10 mouse cellular contexts compared by ENCODE assay signal in genomic region chr5:36960501-36960900, GRCm38 (mm10). TPM values are rescaled to one million over a fixed set of nuclear protein-coding genes. Genes with fewer than 3 reads are reported as not detected.
A peak's percentile ranks its signal among the peaks of the same experiment; 100 is the strongest.
DNase-seq lines count a peak whose midpoint lies in the region; ATAC-seq lines count a peak whose summit lies in the region.
"Had no signal": no experiment of that assay in that cellular context is flagged by ENCODE, and none has a peak within 500 bp of the region (broad histone marks: within the 10 kb centered on the region; RNA-seq: fewer than 3 reads in every experiment).

No protein-coding gene starts in this region.

- 0 out of 2 replicates have a peak, but pooled peaks have one; percentile 16 for ATAC-seq in heart, embryonic 13.5 days (ENCODE audit: extremely low read depth, insufficient number of reproducible peaks, low FRiP score, low TSS enrichment)
- ATAC-seq in forebrain, embryonic 16.5 days = peak; percentile 63
- ATAC-seq in midbrain, embryonic 13.5 days = peak; percentile 75
- no peak for ATAC-seq in inflammation-experienced regulatory T-cells, adult 6 months

- peaks cover 21% of the 10 kb centered on the region for H3K27me3 ChIP-seq in heart, embryonic 13.5 days (replicated peaks)
- no peaks in the 10 kb centered on the region for H3K27me3 ChIP-seq in forebrain, embryonic 16.5 days (replicated peaks; ENCODE audit: control insufficient read depth, insufficient read depth, low read length)
- H3K27me3 ChIP-seq in midbrain, embryonic 13.5 days = no peaks in the 10 kb centered on the region
- H3K27me3 ChIP-seq: limb, embryonic 13.5 days had no signal

- no peak overlapping the region; the same call in 1 of the 2 replicates for H3K9ac ChIP-seq in heart, embryonic 13.5 days
- no peak overlapping the region for H3K9ac ChIP-seq in forebrain, embryonic 16.5 days (replicated peaks; ENCODE audit: low read depth, low read length)
- no peak overlapping the region for H3K9ac ChIP-seq in midbrain, embryonic 13.5 days (replicated peaks)
- H3K9ac ChIP-seq: limb, embryonic 13.5 days had no signal

- 21% methylated on average over 5 of the region's 5 CpGs for WGBS in heart, embryonic 13.5 days
- 9% methylated on average over 5 of the region's 5 CpGs for WGBS in forebrain, embryonic 16.5 days
- 12% methylated on average over 5 of the region's 5 CpGs for WGBS in midbrain, embryonic 13.5 days

- intact Hi-C loops in heart, postnatal 14 days (cut with DNase I) = no loop called here

- no peak overlapping the region for H3K4me2 ChIP-seq in heart, embryonic 13.5 days
- no peak overlapping the region for H3K4me2 ChIP-seq in forebrain, embryonic 16.5 days (ENCODE audit: low read length)
- no peak overlapping the region for H3K4me2 ChIP-seq in midbrain, embryonic 13.5 days (replicated peaks)
- H3K4me2 ChIP-seq: limb, embryonic 13.5 days had no signal

- H3K27ac ChIP-seq in heart, embryonic 13.5 days (replicated peaks) = peak overlapping the region; percentile 80
- H3K27ac ChIP-seq in forebrain, embryonic 16.5 days (ENCODE audit: low read length) = 0 out of 2 replicates have a peak overlapping the region, but pooled peaks have one; percentile 20
- peak overlapping the region; percentile 14; the same call in 1 of the 2 replicates for H3K27ac ChIP-seq in midbrain, embryonic 13.5 days
- H3K27ac ChIP-seq: gastrocnemius, adult 2 months; limb, embryonic 13.5 days had no signal

- peaks cover 10% of the 10 kb centered on the region for H3K36me3 ChIP-seq in heart, embryonic 13.5 days
- no peaks in the 10 kb centered on the region for H3K36me3 ChIP-seq in forebrain, embryonic 16.5 days (ENCODE audit: control insufficient read depth, insufficient read depth)
- H3K36me3 ChIP-seq in midbrain, embryonic 13.5 days = peaks cover 4% of the 10 kb centered on the region; the same call in 1 of the 2 replicates

- no peaks in the 10 kb centered on the region for H3K9me3 ChIP-seq in heart, embryonic 13.5 days
- no peaks in the 10 kb centered on the region for H3K9me3 ChIP-seq in forebrain, embryonic 16.5 days (ENCODE audit: control insufficient read depth, low read length)
- H3K9me3 ChIP-seq in midbrain, embryonic 13.5 days = no peaks in the 10 kb centered on the region
- H3K9me3 ChIP-seq: limb, embryonic 13.5 days had no signal

- H3K4me3 ChIP-seq in heart, embryonic 13.5 days = no peak overlapping the region
- no peak overlapping the region for H3K4me3 ChIP-seq in forebrain, embryonic 16.5 days (replicated peaks; ENCODE audit: low read length)
- no peak overlapping the region for H3K4me3 ChIP-seq in midbrain, embryonic 13.5 days (replicated peaks)
- H3K4me3 ChIP-seq: gastrocnemius, adult 2 months; limb, embryonic 13.5 days had no signal

- DNase-seq in heart, postnatal 14 days = no peak
- peak; percentile 89 for DNase-seq in brain, adult 2 months (ENCODE audit: low read depth, low spot score)
- DNase-seq in Muller cell, postnatal 12 days (ENCODE audit: inconsistent ontology term) = no peak
- DNase-seq in thymus, postnatal 14 days = no peak
- DNase-seq: gastrocnemius, adult 2 months had no signal

- peaks cover 22% of the 10 kb centered on the region for H3K4me1 ChIP-seq in heart, embryonic 13.5 days
- H3K4me1 ChIP-seq in forebrain, embryonic 16.5 days (replicated peaks; ENCODE audit: control insufficient read depth, insufficient read depth, low read length) = peaks cover 4% of the 10 kb centered on the region; the same call in 1 of the 2 replicates
- peaks cover 22% of the 10 kb centered on the region for H3K4me1 ChIP-seq in midbrain, embryonic 13.5 days (replicated peaks)
- H3K4me1 ChIP-seq: limb, embryonic 13.5 days had no signal

RNA-seq across cellular contexts. Expression of gene Wfs1, which starts 28.5 kb away (rescaled TPM):
- 23.1 and 23.9 TPM in 2 replicates for polyA plus RNA-seq in heart, embryonic 13.5 days (2015; fragmentation: Nextera tagmentation; extraction: Ambion mirVana)
- 10 to 100 TPM; 51.6 to 52.8 TPM for total RNA-seq in heart, postnatal 14 days (2021)
- 8.5 and 10.7 TPM in 2 replicates for polyA plus RNA-seq in forebrain, embryonic 16.5 days (2015; fragmentation: Nextera tagmentation; extraction: Ambion mirVana)
- polyA plus RNA-seq in midbrain, embryonic 13.5 days (2015; fragmentation: Nextera tagmentation; extraction: Ambion mirVana) = 6.3 and 6.5 TPM in 2 replicates
- 1 to 10 TPM in 2 of 3 experiments, under 1 TPM in 1; 0.68 to 1.5 (median 1.2) TPM for polyA plus RNA-seq in inflammation-experienced regulatory T-cells, adult 6 months (2017; shearing (Covaris generic))

Comparison
In these comparisons a context has a peak if more than half of its experiments do, and no peak if none do; other contexts are left out.
1. H3K27ac ChIP-seq: peak in every context shown above with its lines; median percentile 80 in heart, embryonic 13.5 days; 20 in forebrain, embryonic 16.5 days; 14 in midbrain, embryonic 13.5 days.